Mouse (Mus musculus) urinary bladder, postnatal 10 days (tissue): ENCODE measurements around the gene Fam155a.

Experiments used
- DNase-seq: peaks from one replicate; pipeline ENCODE4 v3.0.0; 2022; ENCODE audit warnings: low spot score

The Fam155a gene

DNA sequence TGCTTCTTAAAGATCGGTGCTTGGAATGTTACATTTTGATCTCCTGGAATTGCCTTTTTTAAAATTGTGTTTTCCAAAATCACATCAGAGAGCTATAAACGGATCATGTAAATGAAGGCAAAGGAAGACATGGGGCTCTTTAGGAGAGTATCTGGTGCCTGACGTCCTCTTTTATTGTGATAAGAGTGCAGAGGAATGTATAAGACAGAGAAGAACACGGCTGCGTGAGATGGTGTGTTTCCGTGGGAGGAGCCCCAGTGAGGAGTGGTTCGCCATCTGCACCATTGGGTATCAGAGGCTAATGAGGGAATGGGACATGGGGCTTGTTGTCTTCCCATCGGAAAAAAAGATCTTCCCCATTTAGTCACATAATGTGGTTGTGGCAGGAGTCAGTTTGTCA is 506.6 kb downstream of the Fam155a start:
- DNase-seq, result no peak

DNA sequence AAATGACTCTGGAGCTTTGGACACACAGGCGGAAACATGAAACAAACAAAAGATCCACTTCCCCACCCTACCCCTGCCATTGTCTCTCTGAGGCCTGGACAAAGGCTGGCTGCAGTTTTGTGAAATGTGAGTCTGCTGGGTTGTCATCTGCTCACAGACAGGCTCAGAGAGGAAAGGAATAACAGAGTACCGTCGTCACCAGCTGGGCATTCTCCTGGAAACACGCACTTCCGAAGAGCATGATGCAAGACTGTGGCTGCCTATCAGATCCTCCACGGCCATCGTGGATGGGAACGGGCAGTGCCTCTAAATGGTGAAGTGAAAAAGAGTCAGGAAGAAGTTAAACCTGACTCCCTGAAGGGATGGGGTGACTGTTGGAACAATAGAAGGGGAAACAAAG is 509.4 kb downstream of the Fam155a start:
- no peak for DNase-seq

DNA sequence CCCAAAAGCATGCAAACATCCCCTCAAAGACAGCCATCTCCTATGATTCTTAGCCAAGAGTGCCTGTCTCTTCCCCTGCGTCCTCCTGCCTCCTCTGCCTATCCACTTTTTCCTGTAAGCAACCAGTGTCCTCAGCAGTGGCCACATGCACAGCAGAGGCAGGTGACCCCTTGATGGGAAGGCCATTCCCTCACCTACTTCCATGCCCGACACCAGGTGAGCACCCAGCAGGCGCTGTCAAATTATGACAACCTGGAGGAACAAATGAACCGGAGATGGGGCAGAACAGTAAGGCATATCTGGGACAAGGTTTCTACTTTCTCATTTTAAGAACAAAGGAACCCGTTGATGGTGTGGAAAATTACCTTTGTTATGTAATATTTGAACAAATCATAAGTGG is 515.6 kb downstream of the Fam155a start:
- no peak for DNase-seq

DNA sequence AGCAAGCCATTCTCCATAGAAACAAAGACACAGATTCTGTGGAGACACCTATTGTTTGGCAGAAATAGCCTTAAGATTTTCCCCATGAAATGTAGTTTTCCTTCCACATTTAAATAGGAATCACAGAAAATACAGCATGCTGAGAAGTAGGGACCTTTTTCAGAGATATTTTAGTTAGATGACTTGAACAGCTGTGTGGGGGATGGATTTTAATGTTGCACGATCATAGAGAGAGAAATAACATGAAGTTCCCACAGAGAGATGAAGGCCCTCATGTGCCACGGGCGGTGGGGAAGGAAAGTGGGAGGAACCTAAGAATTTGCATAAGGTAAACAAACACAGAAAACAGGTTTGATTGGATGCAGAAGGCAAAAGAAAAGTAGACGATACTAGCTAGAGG is 518.0 kb downstream of the Fam155a start:
- no peak for DNase-seq

DNA sequence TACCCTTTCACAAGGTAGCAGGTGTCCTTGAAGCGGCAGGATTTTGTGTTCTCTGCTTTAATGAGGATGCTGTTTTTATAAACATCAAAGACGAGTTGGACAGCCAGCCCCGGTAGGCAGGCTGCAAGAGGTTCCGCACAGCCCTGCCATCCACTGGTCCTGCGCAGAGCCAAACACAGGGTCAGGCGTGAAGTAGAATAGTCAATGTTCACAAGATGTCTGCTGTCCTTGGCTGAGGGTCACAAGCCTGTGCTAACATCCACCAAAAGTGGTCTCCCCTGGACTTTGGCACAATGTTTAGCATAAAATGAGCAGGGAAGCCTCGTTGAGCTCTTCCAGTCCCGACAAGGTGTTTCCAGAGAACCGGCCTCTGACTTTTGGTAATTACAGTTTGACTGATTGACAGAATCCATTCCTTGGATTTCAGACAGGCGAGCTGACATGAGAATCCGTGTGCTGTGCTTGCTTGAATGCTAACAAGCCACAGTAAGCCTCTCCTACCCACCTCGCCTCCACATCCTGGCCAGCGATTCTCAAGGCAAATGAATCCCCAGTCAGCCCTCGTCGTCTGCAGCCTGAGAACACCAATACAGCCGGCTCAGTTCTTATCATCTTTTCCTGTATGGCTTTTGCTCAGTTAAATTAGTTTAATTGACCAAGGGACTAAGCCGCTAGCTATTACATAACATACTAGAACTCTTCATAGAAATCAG is 522.7 kb downstream of the Fam155a start:
- DNase-seq, result no peak

DNA sequence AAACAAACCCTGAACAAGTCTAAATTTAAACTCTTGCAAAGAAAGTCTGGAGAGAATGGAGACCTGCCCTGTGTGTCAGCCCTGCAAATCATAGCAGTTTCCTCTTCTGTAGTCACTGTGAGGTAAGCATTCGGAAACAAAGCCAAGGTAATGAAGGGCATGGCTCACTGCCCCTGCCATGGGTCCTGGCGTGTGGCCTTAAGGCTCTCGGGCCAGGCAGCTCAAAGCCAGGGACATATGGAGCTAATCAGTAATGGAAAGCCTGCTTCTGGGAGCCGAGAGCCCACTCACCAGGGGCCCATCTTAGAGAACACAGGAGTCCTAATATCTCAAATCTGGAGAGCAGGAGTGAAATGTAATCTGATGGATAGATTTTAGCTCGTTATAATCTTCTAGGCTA is 525.0 kb downstream of the Fam155a start:
- DNase-seq, result no peak

DNA sequence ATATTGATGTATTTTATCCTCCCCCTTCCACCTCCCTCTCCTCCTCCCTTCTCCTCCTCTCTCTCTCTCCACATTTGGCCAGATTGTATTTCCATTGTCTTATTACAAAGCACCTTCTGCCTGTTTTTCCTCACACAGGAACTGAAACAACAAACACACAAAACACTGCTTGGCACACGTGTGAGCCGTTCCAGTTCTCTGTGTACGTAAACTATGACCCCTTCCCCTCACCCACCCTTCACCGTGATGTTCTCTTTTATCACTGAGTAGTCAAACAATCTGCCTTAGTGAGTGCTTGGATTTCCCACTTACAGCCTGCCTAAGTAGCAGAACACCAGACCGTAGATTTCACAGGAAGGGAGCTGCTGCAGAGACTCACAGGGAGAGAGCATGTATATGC is 530.0 kb downstream of the Fam155a start:
- DNase-seq, result no peak

DNA sequence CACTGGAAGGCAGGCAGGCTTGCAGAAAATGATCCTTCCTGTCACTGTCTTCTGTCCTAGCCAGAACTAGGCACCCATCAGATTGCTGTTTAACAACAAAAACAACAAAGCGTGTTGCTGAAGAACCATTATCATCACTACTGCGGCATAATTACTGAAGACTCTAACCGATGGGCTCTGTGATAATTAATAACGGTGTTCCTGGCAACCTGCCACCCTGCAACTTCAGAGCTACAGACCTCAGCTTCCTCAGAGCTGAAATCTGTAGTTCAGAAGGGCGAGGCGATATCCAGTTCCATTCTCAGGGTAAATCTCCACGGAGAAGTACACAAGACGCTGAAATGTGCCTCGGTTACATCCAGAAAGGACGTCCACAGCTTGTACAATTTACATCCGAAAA is 531.2 kb downstream of the Fam155a start:
- DNase-seq, result no peak

DNA sequence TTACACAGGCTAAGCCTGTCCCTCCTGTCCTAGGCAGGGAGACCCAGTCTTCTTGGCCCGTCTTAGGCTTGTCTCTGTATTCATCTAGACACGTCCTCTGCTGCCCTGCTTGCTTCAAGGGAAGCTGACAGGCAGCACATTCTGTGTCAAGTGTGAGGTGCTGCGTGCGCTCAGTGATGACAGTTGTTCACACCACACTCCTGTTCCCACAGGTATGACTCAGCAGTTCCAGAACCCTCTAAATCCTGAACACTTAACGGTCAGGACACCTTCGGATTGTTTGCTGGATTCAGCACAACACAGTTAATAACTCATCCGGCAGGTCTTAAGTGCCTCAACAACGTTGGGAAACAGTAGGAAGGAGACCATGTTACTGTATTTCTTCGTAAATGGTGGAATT is 532.0 kb downstream of the Fam155a start:
- DNase-seq, result no peak

DNA sequence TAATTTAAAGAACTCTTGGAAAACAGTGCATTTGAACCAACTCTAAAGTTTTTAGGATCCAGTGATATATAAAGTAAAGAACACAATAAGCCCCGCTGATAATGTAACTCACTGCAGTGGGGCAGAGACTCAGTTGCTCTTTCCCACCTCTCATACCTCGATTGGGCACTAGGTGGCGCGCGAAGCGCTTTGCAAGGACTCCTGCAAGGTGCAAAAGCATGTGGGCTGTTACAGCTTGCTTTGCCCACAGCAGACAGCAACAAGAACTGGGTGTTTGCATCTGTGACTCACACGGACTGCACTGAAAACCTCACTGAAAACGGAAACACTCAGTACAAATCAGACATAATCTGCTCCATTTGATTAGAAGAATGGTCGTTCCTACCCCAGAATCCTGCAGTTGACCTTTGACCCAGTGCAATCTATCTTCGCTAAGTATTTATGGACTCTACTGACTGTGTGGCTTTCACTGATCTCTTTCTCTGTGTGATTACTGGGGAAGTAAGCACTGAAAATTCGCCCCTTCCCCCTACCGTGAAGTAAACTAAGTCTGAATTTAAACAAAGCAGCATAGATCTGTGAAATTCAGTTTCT is 537.5 kb downstream of the Fam155a start:
- peak; percentile 62 for DNase-seq

DNA sequence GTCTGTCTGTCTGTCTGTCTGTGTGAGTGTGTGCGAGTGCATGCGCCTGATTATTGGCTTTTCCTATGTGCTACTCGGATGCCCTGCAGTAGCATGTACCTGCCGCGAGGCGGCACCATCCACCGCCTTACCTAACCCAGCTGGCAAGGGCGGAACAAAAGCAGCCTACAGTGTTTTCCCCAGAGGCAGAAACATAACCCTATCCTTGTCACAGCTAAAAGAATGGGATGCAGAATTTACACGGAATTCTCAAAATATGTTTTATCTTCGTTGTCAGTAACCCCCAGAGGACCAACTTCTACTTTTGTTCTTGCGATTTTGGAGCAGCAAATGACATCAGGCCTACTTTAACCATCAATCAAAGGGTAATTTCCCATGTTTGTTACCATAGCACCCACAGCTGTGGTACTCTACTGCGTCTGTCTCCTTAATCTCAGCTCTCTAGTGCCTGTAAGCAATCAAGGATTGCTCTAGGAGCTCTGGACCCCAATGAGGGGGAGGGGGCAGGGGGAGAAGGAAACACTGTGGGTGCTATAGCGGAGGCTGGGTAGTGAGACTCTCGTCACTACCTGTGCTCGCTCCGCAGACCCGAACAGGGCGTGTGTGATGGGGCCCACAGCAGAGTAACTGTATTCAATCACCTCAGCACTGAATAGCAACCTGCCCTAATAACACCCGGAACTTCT is 543.0 kb downstream of the Fam155a start:
- no peak for DNase-seq

DNA sequence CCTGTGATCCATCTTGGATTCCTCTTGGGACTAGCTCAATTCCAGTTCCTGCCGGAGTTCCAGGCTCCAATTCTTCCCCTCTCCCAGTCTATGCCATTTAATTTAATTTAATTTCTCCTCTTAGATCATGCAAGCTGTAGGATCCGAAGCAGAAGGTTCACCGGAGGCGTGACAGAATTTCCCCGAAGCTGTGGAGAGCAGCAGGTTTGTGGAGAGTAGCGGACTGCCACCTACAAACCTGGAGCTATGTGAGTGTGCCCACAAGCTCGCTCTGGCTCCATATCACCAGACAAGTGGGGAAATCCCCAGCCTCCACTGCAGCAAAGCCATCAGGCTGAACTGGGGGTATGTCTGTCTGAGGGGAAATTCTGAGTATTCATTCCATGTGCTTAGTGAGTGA is 544.2 kb downstream of the Fam155a start:
- DNase-seq, result no peak

DNA sequence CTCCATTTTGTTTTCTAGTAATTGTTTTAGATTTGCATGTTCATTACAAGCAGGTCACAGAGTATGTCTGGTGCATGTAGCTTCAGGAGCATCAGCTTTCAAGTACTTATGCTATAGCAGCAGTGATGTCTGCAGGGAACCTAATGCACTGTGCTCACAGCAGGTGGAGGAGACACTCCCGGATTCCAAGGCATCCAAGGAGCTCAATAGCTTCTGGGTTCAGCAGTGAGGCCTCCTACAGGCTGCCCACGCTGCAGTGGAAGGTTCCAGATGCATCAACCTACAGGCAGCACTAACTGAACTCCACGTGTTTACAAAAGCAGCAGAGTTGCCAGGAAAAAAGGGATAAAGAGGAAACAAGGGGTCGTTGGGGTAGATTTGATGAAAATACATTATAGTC is 559.2 kb downstream of the Fam155a start:
- no peak for DNase-seq

DNA sequence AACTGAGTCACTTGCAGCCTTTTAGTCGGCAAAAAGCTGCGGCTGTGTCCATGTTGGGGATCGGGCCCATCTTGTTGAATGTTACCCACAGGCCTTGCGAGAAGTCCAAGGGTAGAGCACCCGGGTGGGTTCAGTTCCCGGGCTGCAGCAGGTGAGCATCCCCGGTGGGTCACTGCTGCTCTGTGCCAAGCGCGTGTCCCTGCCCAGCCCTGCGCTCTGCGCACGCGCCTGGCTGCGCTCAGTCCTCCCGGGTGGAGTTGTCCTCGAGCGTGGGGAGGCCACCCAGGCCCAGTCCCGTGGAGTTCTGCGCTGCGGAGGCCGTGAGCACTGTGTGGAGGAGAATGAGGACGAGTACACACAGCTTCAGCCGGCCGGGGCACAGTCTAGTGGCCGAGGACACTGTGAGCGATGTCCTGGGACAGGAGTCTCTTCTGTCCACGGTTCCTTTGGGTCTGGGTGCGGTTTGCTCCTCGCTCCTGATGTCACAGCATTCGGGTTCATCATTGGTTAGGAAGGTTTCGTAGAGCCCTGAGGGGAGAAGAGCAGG is 563.4 kb downstream of the Fam155a start:
- DNase-seq, result no peak

DNA sequence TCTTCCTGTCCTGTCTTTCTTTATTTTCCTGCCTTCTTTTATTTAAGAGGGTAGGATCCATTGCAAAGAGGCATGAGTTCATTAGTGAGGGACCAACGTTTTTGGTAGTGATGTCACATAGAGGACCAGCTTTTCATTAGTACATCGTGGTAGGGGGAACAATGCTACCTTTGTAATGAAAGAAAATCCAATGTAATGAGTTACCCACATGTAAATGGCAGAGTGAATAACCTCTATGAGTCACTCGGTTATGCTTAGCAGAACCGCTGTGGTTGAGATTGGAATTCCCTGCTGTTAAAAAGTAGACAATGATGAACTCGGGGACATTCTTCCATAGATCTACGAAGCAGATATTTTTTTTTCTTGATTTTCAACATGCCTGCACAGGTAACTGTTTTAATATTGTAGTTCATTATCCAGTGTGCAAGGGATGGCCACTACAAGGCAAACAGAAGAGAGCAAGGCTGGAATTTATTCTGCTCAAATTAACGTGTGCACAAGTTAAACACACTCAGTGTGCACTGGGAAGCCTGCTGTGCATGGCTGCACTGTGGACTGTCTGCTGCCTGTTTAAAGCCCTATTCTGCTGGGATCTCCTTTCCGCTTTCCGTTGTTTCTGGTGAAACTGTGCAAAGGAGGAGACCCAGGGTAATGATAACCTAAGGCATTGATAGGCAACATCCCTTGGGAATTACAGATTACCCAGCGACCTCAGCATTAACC is 566.5 kb downstream of the Fam155a start:
- DNase-seq, result no peak

DNA sequence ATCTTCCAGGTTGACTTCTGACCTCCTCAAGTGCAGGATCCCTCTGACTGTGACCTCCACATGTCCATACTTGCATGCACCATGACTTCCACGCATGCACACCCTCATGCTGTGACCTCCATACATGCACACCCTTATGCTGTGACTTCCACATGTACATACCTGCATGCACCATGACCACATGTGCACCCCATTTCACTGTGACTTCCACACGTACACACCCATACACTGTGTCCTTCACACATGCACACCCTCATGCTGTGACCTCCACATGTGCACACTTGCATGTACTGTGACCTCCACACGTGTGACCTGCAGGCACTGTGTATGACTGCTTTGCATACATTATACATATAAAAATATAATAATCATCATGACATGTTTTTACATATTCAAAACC is 570.9 kb downstream of the Fam155a start:
- no peak for DNase-seq

DNA sequence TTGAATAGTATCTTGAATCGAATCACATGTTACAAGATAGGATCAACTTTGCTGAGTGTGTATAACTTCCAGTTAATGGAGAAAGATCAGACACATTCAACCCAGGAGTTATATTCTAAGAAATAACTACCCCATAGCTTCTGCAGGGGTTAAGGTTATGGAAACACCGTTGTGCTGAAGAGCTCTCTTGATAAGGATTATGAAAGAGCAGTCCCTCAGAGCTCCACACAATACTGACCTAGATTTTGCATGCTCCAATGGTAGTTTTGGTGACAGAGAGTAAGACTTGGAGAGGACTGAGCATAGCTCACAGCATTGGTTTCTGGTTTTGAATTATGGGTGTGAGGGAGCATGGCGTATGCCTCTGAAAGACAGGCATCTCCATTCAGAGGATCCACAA is 579.3 kb downstream of the Fam155a start:
- no peak for DNase-seq

DNA sequence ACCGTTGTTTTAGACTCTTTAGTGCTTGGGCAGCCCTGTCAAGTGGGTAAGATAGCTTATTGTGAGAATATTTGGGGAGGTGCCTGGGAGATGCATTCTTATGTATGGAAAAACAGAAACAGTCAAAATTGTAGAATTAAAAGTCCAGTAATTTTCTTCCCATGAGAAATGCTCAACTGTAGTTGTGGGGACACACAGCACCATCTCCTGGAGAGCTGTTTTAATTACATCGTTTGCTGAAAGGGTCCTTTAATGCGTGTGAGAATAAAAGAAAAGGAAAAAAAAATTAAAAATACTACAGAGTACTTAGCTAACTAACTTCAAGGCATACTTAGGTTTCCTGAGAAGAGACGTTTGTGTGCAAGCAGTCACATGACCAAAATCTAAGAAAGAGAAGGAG is 582.3 kb downstream of the Fam155a start:
- DNase-seq, result no peak

DNA sequence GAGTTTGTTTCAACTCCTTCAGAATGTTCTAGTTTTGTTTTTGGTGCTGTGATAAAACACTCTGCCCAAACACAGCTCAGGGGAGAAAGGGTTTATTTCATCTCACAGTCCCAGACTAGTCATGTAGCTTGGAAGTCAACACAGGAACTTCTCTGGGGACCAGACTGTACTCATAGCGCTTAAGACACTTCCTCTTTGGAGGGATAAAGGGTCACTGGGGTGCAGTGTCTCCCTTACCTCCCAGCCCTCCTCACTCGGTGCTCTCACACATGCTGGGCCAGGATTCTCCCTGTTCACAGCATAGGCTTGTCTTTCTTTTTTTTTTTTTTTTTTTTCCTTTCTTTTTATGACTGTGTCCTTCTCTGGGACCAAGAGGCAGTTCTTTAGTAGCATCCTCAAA is 585.8 kb downstream of the Fam155a start:
- DNase-seq, result no peak

DNA sequence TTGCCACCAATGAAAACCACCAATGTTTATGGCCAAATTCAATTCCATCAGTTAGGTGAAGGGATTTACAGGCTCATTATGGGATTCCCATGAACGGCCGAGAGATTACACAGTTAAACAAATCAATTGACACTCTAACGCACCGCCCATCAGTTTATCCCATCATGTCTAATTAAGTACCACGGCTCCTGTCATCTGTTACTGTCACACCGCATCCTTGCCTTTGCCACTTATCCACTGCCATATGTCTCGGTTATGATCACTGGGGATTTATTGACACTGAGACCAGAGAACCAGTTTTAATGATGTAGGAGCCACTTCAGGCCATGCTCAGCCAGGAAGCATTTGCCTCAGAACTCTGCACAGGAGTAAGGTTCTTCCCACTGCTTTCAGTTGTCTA is 588.5 kb downstream of the Fam155a start:
- DNase-seq, result no peak

DNA sequence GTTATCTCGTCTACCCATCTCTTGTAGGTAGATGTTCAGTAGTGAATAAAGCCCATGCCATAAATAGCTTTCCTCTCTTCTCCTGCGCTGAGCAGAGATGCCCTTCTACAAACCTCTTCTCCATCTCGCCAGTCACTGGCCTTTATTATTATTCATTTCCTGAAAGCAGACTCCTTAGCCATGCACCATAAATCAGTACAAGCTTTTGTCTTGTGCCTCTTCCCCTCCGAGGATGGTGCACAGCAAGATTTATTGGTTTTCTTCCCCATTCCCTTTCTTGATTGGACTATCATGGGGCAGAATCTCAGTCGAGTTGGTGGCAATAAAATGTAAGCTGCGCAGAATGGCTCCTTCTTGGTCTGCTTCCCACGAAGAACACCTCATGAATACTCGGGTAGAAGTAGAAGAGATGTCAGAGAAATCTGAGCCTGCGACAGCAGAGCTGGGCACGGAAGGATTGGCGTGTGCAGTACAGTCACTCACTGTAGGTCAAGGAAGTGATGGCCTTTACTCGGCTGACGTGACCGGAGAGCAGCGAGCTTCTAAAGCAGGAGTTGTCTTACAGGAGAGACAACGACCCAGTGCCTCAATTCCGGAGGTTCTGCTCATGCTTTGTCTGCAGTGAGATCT is 590.2 kb downstream of the Fam155a start:
- DNase-seq, result no peak

DNA sequence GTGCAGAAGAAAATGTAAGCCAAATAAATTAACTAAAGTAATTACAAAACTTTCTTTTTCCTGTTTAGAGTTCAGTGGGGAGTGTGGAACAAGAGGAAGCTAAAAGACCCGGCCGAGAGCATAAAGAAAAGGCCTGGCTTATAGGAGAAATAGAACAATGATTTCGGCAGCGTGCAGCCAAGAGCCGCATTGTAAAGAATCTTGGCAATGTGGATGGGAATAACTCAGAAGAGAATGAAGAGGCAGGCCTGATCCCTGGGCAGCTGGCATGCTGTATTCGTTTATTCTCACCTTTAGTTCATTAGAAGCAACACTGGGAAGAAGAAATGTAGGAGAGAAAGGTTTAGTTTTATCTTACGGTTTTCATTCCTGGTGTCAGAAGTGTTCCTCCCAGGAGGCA is 594.0 kb downstream of the Fam155a start:
- no peak for DNase-seq
